Mouse (Mus musculus) kidney, embryonic 15.5 days (tissue): ENCODE measurements around the gene 4933428G20Rik. TPM values are rescaled to one million over a fixed set of nuclear protein-coding genes. Genes with fewer than 3 reads are reported as not detected.

Experiments
- ATAC-seq: fragments of 200-750 bp; cut with Nextera tagmentation; replicated peaks from 2 replicates; pipeline ENCODE4 v1.8.0; 2017; ENCODE audit warnings: moderate TSS enrichment; ENCODE audit not compliant: low FRiP score
- H3K27ac ChIP-seq: fragments of 300-500 bp; sonication (generic); 2 replicates; pipeline ENCODE4 v1.5.1; 2015; ENCODE audit warnings: mild to moderate bottlenecking, inconsistent platforms
- H3K27me3 ChIP-seq: fragments of 300-500 bp; sonication (generic); 2 replicates; pipeline ENCODE4 v1.6.1; 2015; ENCODE audit warnings: inconsistent platforms
- H3K36me3 ChIP-seq: fragments of 300-500 bp; sonication (generic); 2 replicates; pipeline ENCODE4 v1.6.1; 2015; ENCODE audit warnings: inconsistent platforms
- H3K4me1 ChIP-seq: fragments of 300-500 bp; sonication (generic); 2 replicates; pipeline ENCODE4 v1.6.1; 2015; ENCODE audit warnings: inconsistent platforms
- H3K4me2 ChIP-seq: fragments of 300-500 bp; sonication (generic); 2 replicates; pipeline ENCODE4 v1.6.1; 2015; ENCODE audit warnings: moderate library complexity, mild to moderate bottlenecking, inconsistent platforms
- H3K4me3 ChIP-seq: fragments of 300-500 bp; sonication (generic); replicated peaks from 2 replicates; pipeline ENCODE4 v1.5.1; 2015; ENCODE audit warnings: mild to moderate bottlenecking, inconsistent platforms
- H3K9ac ChIP-seq: fragments of 300-500 bp; sonication (generic); 2 replicates; pipeline ENCODE4 v1.6.1; 2015; ENCODE audit warnings: mild to moderate bottlenecking, inconsistent platforms
- H3K9me3 ChIP-seq: fragments of 300-500 bp; sonication (generic); replicated peaks from 2 replicates; pipeline ENCODE4 v1.6.1; 2016; ENCODE audit warnings: inconsistent platforms
- WGBS: fragments of 180-500 bp; shearing (Covaris S2); methylation state at CpG from one replicate; pipeline ENCODE4 v1.1.7; 2015; ENCODE audit warnings: mixed read lengths; 5-methylcytosine and 5-hydroxymethylcytosine counted together
- polyA plus RNA-seq: library from polyadenylated mRNA; unstranded; fragments of >200 nt; fragmentation: Nextera tagmentation; extraction: Ambion mirVana; gene quantifications from 2 replicates; pipeline ENCODE4 v1.2.1, GENCODE M21; 2015

The 4933428G20Rik gene
- polyA plus RNA-seq: 0.49 and 0.84 TPM in 2 replicates

- peak within 1 kb of the TSS; percentile 66 for H3K4me2 ChIP-seq
- H3K4me1 ChIP-seq: peaks cover 29% of the 10 kb centered on the region
- H3K36me3 ChIP-seq: peaks cover 26% of the 10 kb centered on the region
- peak within 1 kb of the TSS; percentile 15; the same call in 1 of the 2 replicates for H3K9ac ChIP-seq
- ATAC-seq: peak; percentile 23
- H3K9me3 ChIP-seq: no peaks in the 10 kb centered on the region
- peak within 1 kb of the TSS; percentile 39 for H3K4me3 ChIP-seq
- H3K27me3 ChIP-seq: peaks cover 56% of the 10 kb centered on the region
- WGBS: 15% methylated on average over 81 of the region's 88 CpGs
- H3K27ac ChIP-seq: no peak within 1 kb of the TSS
These were observed at the start of gene 4933428G20Rik for GRCm38 (mm10) chr11:97499865-97500719. TSS of gene 4933428G20Rik (minus strand) at chr11:97500340.

DNA sequence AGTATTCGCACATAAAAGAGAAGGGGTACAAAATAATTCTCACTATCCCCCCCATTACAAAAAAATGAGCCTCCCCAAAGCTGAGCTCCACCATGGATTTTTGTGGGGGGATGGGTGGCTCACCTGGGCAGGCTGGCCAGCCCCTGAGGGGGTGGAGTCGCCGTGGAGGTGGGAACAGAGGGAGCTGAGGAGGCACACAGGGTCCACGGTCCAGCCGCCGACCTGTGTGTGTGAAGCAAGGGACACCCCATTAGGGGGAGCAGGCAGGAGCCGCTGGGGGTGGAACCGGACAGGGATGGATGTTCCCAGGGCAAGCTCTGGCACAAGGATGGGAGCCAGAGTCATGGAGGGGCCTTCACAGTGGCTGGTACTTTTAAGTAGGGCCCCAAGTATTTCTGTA is 48.6 kb upstream of the 4933428G20Rik start:
- Histone ChIP-seq H3K27me3 (peaks cover 94% of the 10 kb centered on the region), H3K4me1 (peaks cover 33% of the 10 kb centered on the region), H3K27ac (no peak overlapping the region), H3K9ac (no peak overlapping the region), H3K4me2 (no peak overlapping the region), H3K36me3 (no peaks in the 10 kb centered on the region), H3K4me3 (no peak overlapping the region), H3K9me3 (no peaks in the 10 kb centered on the region)
- 51% methylated on average over 8 of the region's 8 CpGs for WGBS
- ATAC-seq: no peak

GRCm38 (mm10) chr11:97547957-97548706 is 48.0 kb upstream of the 4933428G20Rik start:
- H3K4me2 ChIP-seq: no peak overlapping the region

DNA sequence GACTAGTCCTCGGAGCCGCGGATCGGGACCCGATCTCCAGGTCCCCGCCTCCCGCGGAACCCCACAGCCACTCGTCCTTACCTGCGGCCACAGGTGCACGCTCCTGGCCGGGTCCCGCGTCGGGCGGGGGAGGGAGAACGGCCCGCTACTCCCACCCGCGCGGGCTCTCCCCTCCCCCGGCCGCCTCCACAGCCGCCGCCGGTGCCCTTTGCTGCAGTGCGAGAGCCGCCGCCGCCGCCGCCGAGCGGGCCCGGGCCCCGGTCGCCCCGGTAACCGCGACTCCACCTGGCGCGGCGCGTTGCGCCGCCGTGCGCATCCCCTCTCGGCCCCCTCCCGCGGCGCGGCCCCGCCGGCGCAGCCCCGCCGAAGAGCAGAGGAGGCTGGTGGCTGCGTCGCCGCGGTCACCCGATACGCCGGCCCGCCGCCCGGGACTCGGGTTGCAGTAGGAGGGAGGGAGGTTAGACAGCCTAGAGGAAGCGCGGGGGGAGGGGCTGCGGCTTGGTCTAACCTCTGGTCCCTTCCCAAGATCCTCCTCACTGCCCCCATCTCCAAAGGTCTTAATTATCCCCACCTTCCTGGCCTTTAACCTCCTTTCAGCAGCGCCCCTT is 46.8 kb upstream of the 4933428G20Rik start:
- peak overlapping the region; percentile 64 for H3K4me3 ChIP-seq
- H3K4me1 ChIP-seq: peaks cover 42% of the 10 kb centered on the region
- no peak overlapping the region for H3K27ac ChIP-seq
- ATAC-seq: peak; percentile 68; the same call in 1 of the 2 replicates
- peak overlapping the region; percentile 56 for H3K9ac ChIP-seq
- no peaks in the 10 kb centered on the region for H3K36me3 ChIP-seq
- H3K9me3 ChIP-seq: no peaks in the 10 kb centered on the region
- H3K27me3 ChIP-seq: peaks cover 83% of the 10 kb centered on the region
- under 1% methylated on average over 57 of the region's 73 CpGs for WGBS
- H3K4me2 ChIP-seq: peak overlapping the region; percentile 99

More at GRCm38 (mm10) chr11:97547957-97548706, 48.0 kb upstream of the 4933428G20Rik start:
- 72% methylated on average over 12 of the region's 12 CpGs for WGBS
- Histone ChIP-seq H3K27ac (no peak overlapping the region), H3K27me3 (peaks cover 95% of the 10 kb centered on the region), H3K9ac (no peak overlapping the region), H3K9me3 (no peaks in the 10 kb centered on the region), H3K4me1 (peaks cover 37% of the 10 kb centered on the region), H3K36me3 (no peaks in the 10 kb centered on the region), H3K4me3 (no peak overlapping the region)
- ATAC-seq: no peak

- Histone ChIP-seq H3K27ac (no peak overlapping the region), H3K4me3 (peak overlapping the region; percentile 64), H3K27me3 (peaks cover 82% of the 10 kb centered on the region), H3K36me3 (no peaks in the 10 kb centered on the region), H3K4me1 (peaks cover 42% of the 10 kb centered on the region), H3K4me2 (peak overlapping the region; percentile 99), H3K9ac (peak overlapping the region; percentile 56), H3K9me3 (no peaks in the 10 kb centered on the region)
- WGBS: 3% methylated on average over 26 of the region's 26 CpGs
- ATAC-seq: no peak
These were observed 45.8 kb upstream of the 4933428G20Rik start for GRCm38 (mm10) chr11:97545808-97546560.

DNA sequence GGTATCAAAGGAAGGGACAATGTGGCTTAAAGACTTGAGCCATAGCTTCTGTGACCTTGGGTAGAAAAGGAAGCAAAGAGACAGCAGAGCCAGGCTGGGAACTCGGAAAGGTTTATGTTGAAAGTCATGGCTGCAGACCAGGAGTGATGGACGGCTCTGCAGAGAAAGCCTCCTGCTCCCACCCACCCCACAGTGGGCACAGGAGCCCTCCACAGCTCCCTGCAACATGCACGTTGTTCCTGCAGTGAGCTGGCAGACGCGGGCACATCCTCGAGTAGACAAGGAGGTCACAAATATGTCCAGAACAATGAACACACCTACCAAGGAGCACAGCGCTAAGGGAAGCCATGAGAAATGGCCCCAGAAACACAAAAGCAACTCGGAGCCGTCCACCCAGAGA is 43.7 kb upstream of the 4933428G20Rik start:
- Histone ChIP-seq H3K9me3 (no peaks in the 10 kb centered on the region), H3K27me3 (peaks cover 72% of the 10 kb centered on the region), H3K9ac (no peak overlapping the region), H3K4me3 (no peak overlapping the region), H3K27ac (no peak overlapping the region), H3K4me2 (no peak overlapping the region), H3K4me1 (peaks cover 55% of the 10 kb centered on the region), H3K36me3 (no peaks in the 10 kb centered on the region)
- no peak for ATAC-seq
- WGBS: 81% methylated on average over 9 of the region's 9 CpGs

- H3K9me3 ChIP-seq: no peaks in the 10 kb centered on the region
- H3K4me3 ChIP-seq: no peak overlapping the region
- 60% methylated on average over 12 of the region's 12 CpGs for WGBS
- H3K36me3 ChIP-seq: no peaks in the 10 kb centered on the region
- peaks cover 55% of the 10 kb centered on the region for H3K4me1 ChIP-seq
- H3K9ac ChIP-seq: no peak overlapping the region
- H3K27me3 ChIP-seq: peaks cover 72% of the 10 kb centered on the region
- ATAC-seq: no peak
- no peak overlapping the region for H3K4me2 ChIP-seq
- no peak overlapping the region for H3K27ac ChIP-seq
These were observed 43.1 kb upstream of the 4933428G20Rik start for GRCm38 (mm10) chr11:97543181-97543733.

DNA sequence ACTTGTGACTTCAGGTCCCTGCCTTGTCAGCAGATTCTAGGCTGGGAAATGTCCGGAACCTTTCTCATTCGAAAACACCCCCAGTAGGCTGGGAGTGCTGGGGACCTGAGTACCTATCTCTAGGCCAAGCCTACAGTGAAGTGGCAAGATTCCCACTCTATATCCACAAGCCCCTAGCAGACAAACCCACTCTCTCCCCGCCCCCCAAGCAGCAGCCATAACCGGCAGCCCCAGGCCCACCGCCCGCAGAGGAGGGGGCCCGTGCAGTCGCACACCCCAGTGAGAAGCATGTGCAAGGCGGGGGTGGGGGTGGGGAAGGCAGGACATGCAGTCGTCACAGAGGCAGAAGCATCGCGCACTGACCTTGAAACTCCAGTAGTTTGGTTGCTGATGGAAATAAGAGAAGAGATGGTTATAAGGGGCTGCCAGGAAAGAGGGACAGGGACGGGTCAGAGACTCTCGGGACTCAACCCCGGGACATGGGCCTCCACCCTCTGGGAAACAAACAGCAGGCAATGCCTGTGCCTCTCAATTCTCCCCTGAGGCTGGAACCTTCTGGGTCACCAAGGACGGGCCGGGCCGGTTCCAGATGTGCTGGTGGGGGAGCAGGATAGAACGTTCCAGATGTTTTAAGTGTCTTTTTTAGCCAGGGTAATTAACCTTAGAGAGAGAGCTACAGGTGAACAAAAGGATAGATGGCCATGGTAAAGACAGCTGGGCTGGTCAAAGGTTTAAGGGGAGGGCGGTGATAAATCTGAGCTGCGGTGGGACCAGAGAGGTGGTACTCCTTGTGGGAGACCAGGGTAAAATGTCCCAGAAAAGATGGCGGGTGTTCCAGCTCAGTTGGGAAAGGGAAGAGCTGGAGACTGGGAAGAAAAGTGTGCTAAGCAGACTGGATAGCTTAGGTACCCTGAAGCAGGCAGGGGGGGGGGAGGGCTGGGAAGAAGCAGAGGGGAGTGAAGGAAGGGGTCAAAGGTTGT is 42.3 kb upstream of the 4933428G20Rik start:
- peaks cover 58% of the 10 kb centered on the region for H3K4me1 ChIP-seq
- no peak overlapping the region for H3K9ac ChIP-seq
- H3K9me3 ChIP-seq: no peaks in the 10 kb centered on the region
- no peaks in the 10 kb centered on the region for H3K36me3 ChIP-seq
- H3K27me3 ChIP-seq: peaks cover 72% of the 10 kb centered on the region
- no peak overlapping the region for H3K4me3 ChIP-seq
- WGBS: 56% methylated on average over 22 of the region's 22 CpGs
- 0 out of 2 replicates have a peak, but pooled peaks have one; percentile 3 for ATAC-seq
- H3K4me2 ChIP-seq: no peak overlapping the region
- no peak overlapping the region for H3K27ac ChIP-seq

GRCm38 (mm10) chr11:97540604-97541003 is 40.5 kb upstream of the 4933428G20Rik start:
- Histone ChIP-seq H3K4me3 (no peak overlapping the region), H3K27me3 (peaks cover 73% of the 10 kb centered on the region), H3K9ac (no peak overlapping the region), H3K36me3 (no peaks in the 10 kb centered on the region), H3K4me2 (no peak overlapping the region), H3K9me3 (no peaks in the 10 kb centered on the region), H3K27ac (0 out of 2 replicates have a peak overlapping the region, but pooled peaks have one; percentile 7), H3K4me1 (peaks cover 55% of the 10 kb centered on the region)
- WGBS: 57% methylated on average over 3 of the region's 3 CpGs
- no peak for ATAC-seq

DNA sequence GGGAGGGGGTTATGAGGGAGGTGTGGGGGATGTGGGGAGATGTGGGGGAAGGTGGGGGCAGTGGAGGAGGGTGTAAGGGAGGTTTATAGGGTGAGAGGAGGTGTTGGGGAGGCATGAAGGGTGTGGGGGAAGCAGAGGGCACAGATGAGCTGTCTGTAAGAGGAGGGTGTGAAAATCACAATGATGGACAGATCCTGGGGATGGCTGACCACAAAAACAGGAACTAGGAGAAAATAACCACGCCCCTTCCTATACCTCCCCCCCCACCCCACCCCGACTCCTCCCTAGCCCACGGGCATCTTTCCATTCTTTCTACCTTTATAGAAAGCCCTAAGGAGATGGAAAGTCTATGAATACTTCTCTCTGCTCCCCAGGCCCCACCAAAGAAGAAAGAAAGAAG is 40.0 kb upstream of the 4933428G20Rik start:
- Histone ChIP-seq H3K9ac (no peak overlapping the region), H3K9me3 (no peaks in the 10 kb centered on the region), H3K4me1 (peaks cover 57% of the 10 kb centered on the region), H3K4me2 (no peak overlapping the region), H3K36me3 (no peaks in the 10 kb centered on the region), H3K4me3 (no peak overlapping the region), H3K27ac (no peak overlapping the region), H3K27me3 (peaks cover 73% of the 10 kb centered on the region)
- WGBS: 70% methylated on average over 3 of the region's 3 CpGs
- no peak for ATAC-seq
